Mouse (Mus musculus): ENCODE measurements at regions not wholly inside any gene's neighbourhood (a gene's known extent, or its start where the extent isn't known, plus 50 kb on each side); places are given as distances from the start of the nearest gene placed in this dataset.

DNA sequence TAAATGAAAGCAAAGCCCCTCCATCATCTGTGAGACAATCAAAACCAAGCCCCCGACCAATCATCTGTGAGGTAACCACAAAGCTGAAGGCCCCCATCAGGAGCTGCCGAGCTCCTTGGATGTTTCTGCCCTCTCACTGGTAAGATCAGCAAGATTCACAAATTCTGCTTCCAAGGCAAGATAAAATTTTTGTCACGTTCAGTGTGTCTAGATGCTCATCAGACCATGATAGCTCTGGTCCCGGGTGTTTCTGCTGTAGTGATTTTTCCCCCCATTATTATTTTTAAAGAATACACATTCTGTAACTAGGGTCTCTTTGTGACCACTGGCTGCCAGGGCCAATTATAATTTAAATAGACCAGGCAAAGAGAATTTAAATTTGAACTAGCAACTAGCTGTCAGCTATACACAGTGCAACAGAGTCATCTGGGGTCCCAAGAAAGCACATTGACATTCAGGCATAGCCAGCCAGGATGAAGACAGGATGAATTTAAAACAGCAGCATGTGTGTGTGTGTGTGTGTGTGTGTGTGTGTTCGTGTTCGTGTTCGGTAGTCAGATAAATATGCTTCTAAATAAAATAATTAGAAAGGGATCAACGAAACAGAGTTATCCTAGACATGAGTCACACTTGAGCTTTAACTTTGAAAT is 83.4 kb upstream of the Ankrd50 start:
- TF ChIP-seq CTCF (IDR thresholded peaks at IDR 0.05; ENCODE audit: extremely low read depth, insufficient read depth, insufficient read length, insufficient replicate concordance) (no peak), POLR2A (IDR thresholded peaks at IDR 0.05; ENCODE audit: low read depth, low read length) (no peak)

Measured in spleen, adult 2 months (tissue).